Mouse (Mus musculus) CH12.LX (cell line): ENCODE measurements around the gene Lrrtm4.

Experiments
- CTCF ChIP-seq, 2 experiments: IDR thresholded peaks in 1 of 2; conservative IDR thresholded peaks in 1 of 2; 2 replicates each; pipeline ENCODE4 v1.5.1; 2011 to 2012; ENCODE audit warnings: low read depth in 2 of 2, low read length in 2 of 2, improper control_type of control experiment in 1 of 2, inconsistent platforms in 1 of 2, mild to moderate bottlenecking in 1 of 2, moderate library complexity in 1 of 2
- NRF1 ChIP-seq: IDR thresholded peaks from 2 replicates; pipeline ENCODE4 v1.6.1; 2014; ENCODE audit warnings: low read depth, mild to moderate bottlenecking, inconsistent platforms, low read length, improper control_type of control experiment, moderate library complexity
- SMC3 ChIP-seq: IDR thresholded peaks from 2 replicates; pipeline ENCODE4 v1.6.1; 2011; ENCODE audit warnings: low read depth, low read length, improper control_type of control experiment

- TF ChIP-seq SMC3 (no peak), CTCF (conservative IDR thresholded peaks at IDR 0.05 in 1 of 2, IDR thresholded peaks at IDR 0.05 in 1 of 2; ENCODE audit: low read depth in 2 of 2, low read length in 2 of 2) (no peak), NRF1 (no peak)
These were observed 59.3 kb downstream of the Lrrtm4 start for GRCm38 (mm10) chr6:80078001-80078400.
